Mouse (Mus musculus): ENCODE results near the gene Fndc3b. TPM values are rescaled to one million over a fixed set of nuclear protein-coding genes. Genes with fewer than 3 reads are reported as not detected.
A peak's percentile ranks its signal among the peaks of the same experiment; 100 is the strongest.

The Fndc3b gene
- polyA plus RNA-seq, 1 experiment from 2014 or later = 8.2 TPM

DNA sequence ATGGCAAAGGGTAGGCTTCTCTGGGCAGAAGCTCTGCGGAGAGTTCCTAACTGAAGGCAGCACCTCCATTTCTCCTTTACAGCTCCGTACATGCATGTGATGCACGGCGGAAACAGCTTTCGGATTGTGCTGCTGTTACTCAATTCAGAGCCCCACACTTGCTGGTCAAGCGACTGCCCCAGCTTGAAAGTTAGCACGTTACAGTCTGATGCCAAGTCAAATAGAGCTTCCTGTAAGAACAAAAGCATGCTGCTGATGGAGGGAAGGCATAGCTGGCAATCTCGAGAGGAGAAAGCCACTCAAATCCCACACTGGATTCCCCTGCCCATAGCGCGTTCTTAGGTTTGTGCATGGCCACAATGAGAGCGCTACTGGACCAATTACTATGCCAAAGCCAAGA is 122.5 kb downstream of the Fndc3b start:
- Histone ChIP-seq H3K36me3 (ENCODE audit: control insufficient read depth, insufficient read depth, low read length) (no peaks in the 10 kb centered on the region), H3K9me3 (replicated peaks; ENCODE audit: control insufficient read depth, low read length, poor library complexity, severe bottlenecking) (no peaks in the 10 kb centered on the region), H3K27me3 (ENCODE audit: control insufficient read depth, insufficient read depth, low read depth, low read length) (no peaks in the 10 kb centered on the region), H3K27ac (ENCODE audit: low read length) (no peak overlapping the region), H3K9ac (ENCODE audit: low read depth, low read length) (no peak overlapping the region), H3K4me2 (ENCODE audit: low read length) (no peak overlapping the region), H3K4me1 (ENCODE audit: control insufficient read depth, insufficient read depth, low read length) (0 out of 2 replicates have a peak, but pooled peaks cover 2% of the 10 kb centered on the region), H3K4me3 (ENCODE audit: low read depth, low read length) (no peak overlapping the region)
- ATAC-seq = no peak
- 87% methylated on average over 11 of the region's 11 CpGs for WGBS

DNA sequence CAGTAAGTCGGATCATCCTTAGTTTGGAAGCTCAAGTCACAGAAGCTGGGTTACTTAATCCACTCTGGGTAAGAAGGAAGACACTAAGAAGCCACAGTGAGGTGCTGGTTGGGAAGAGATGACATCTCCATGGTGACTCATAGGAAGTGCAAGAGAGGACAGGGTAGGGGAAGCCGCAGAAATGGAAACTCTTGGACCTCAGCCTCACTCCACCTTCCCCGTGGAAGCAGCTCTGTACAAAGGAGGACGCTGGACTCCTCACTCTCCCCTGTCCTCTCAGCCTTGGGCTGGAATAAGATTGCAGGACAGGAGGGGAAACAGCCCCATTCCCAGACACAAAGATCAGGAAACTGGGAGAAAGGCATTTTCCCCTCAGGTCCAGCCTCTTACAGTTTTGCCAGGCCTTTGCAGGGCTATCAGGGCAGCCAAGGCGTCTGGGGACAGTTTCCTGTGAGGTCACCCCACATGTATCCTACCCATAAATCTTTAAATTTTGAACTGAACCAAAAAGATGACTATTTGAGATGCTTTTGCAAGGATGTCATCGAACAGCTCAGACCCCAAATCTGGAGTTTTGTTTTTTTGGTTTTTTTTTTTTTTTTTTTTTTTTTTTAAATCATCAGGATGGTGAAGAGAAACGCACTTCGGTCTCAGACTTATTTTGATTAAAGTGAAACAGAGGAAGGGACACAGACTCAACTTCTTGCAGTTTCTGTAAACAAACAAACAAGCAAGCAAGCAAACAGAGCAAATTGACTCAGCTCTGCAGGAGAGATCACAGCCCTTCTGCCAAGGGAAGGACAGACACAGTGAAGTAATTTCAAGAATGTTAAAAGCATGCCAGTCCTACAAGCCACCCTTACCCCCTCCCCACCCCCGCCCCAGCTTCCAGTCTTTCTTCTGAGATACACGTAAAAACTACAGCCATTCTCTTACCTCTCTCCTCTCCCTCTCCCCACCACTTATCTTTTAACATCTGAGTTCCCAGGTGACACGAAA is 126.2 kb downstream of the Fndc3b start:
- no peak overlapping the region for H3K4me2 ChIP-seq (ENCODE audit: low read length)
- 64% methylated on average over 11 of the region's 11 CpGs for WGBS
- no peak overlapping the region for H3K4me3 ChIP-seq (ENCODE audit: low read depth, low read length)
- no peaks in the 10 kb centered on the region for H3K36me3 ChIP-seq (ENCODE audit: control insufficient read depth, insufficient read depth, low read length)
- no peaks in the 10 kb centered on the region for H3K9me3 ChIP-seq (replicated peaks; ENCODE audit: control insufficient read depth, low read length, poor library complexity, severe bottlenecking)
- H3K9ac ChIP-seq (ENCODE audit: low read depth, low read length) = no peak overlapping the region
- no peak for ATAC-seq
- H3K4me1 ChIP-seq (ENCODE audit: control insufficient read depth, insufficient read depth, low read length) = peaks cover 20% of the 10 kb centered on the region
- H3K27ac ChIP-seq (ENCODE audit: low read length) = no peak overlapping the region
- H3K27me3 ChIP-seq (ENCODE audit: control insufficient read depth, insufficient read depth, low read depth, low read length) = no peaks in the 10 kb centered on the region

DNA sequence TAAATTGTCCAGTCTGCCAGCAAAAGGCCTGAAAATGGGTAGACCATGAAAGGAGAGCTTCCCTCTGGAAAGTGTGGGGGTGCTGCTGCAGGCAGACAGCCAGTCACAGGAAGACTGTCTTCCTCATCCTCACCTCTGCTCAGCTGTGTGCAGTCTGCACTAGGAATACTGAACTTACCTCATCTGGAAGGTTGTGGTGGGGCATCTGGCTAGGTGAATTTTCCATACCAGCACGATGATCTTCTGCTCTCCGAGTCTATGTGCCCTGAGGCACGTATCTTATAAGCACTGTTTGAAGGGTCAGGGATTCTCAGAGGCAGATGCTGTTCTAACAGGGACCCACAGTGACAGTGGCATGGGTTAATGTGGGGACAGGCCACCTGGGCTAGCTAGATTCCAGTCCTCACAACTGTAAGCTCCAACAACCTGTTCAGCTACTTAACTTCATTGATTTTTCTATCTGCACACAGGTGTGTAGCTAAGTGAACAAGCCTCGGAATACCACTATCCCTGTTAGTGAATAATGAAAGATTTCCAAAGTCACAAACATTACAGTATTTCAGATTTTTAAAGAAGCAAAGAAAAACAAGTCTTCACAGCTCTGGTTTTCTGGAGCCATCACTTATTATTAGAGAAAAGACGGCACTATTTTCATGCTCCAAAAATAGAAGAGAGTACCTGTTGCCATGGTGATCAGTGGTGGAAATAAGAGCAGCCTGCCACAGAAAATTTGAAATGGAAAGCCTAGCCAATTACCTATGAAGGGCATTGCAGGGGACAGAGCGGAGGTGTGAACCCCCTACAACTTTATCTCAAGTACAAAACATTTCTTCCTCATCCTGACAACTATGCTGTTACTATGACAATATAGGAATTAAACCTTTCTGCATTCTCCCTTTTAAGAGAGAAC is 128.9 kb downstream of the Fndc3b start:
- Histone ChIP-seq H3K36me3 (ENCODE audit: control insufficient read depth, insufficient read depth, low read length) (no peaks in the 10 kb centered on the region), H3K9ac (ENCODE audit: low read depth, low read length) (0 out of 2 replicates have a peak overlapping the region, but pooled peaks have one; percentile 34), H3K9me3 (replicated peaks; ENCODE audit: control insufficient read depth, low read length, poor library complexity, severe bottlenecking) (no peaks in the 10 kb centered on the region), H3K27me3 (ENCODE audit: control insufficient read depth, insufficient read depth, low read depth, low read length) (no peaks in the 10 kb centered on the region), H3K4me1 (ENCODE audit: control insufficient read depth, insufficient read depth, low read length) (peaks cover 26% of the 10 kb centered on the region), H3K27ac (ENCODE audit: low read length) (peak overlapping the region; percentile 74), H3K4me3 (ENCODE audit: low read depth, low read length) (no peak overlapping the region), H3K4me2 (ENCODE audit: low read length) (peak overlapping the region; percentile 23; the same call in 1 of the 2 replicates)
- 53% methylated on average over 6 of the region's 6 CpGs for WGBS
- ATAC-seq = peak; percentile 74

DNA sequence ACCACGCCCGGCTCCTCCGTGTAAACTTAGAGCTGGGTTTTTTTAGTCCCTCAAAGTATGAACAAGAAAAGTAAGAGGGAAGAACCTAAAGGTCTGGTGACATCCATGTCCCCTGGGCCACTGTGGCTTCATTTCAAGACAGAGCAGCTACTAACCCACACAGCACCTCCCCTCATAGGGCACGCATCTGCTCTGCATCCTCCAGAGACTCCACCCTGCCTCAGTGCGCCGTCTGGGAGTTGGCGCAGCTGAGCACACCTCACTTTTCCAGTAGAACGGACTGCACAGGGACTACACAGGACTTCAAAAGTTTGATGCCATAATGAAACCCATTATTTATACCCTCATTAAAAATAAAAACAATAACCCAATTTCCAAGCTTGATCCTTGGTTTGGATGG is 130.2 kb downstream of the Fndc3b start:
- Histone ChIP-seq H3K27me3 (ENCODE audit: control insufficient read depth, insufficient read depth, low read depth, low read length) (no peaks in the 10 kb centered on the region), H3K4me2 (ENCODE audit: low read length) (no peak overlapping the region), H3K4me1 (ENCODE audit: control insufficient read depth, insufficient read depth, low read length) (peaks cover 26% of the 10 kb centered on the region), H3K36me3 (ENCODE audit: control insufficient read depth, insufficient read depth, low read length) (no peaks in the 10 kb centered on the region), H3K9ac (ENCODE audit: low read depth, low read length) (no peak overlapping the region), H3K4me3 (ENCODE audit: low read depth, low read length) (no peak overlapping the region), H3K9me3 (replicated peaks; ENCODE audit: control insufficient read depth, low read length, poor library complexity, severe bottlenecking) (no peaks in the 10 kb centered on the region), H3K27ac (ENCODE audit: low read length) (no peak overlapping the region; the same call in 1 of the 2 replicates)
- ATAC-seq = no peak
- 92% methylated on average over 8 of the region's 8 CpGs for WGBS

DNA sequence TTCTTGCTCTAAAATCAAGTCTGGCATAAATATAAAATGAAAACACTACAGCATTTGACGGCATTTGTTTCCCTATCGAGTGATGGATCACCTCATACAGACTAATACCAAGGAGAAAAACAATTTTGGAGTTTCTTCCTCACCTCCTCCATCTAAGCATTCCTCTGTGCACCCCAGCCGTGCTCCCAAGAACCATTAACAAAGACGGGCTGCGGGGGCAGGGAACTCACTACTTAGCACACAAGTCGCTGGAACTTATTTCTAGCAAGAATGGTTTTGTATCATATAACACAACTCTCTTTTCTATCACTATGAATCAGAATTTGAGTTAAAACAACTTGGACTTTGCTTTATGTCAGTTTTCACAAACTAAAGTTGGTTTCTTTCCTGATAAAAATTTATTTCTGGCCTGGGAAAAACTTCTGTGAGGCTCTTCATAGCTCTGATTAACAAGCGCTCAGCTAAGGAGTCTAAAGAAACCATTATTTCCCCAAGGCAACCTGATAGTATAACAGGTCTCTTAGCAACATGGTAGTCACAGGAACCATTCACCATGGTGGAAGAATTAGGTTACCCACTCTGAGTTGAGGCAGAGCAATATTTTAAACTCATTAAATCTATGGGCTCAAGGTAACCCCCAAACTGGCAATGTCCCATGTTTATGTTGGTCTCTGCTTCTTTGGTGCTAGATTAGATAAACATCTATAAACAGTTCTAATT is 131.1 kb downstream of the Fndc3b start:
- H3K27me3 ChIP-seq (ENCODE audit: control insufficient read depth, insufficient read depth, low read depth, low read length) = no peaks in the 10 kb centered on the region
- no peaks in the 10 kb centered on the region for H3K9me3 ChIP-seq (replicated peaks; ENCODE audit: control insufficient read depth, low read length, poor library complexity, severe bottlenecking)
- no peak overlapping the region for H3K9ac ChIP-seq (ENCODE audit: low read depth, low read length)
- no peak overlapping the region for H3K4me2 ChIP-seq (ENCODE audit: low read length)
- no peak overlapping the region for H3K4me3 ChIP-seq (ENCODE audit: low read depth, low read length)
- peaks cover 24% of the 10 kb centered on the region for H3K4me1 ChIP-seq (ENCODE audit: control insufficient read depth, insufficient read depth, low read length)
- 32% methylated on average over 7 of the region's 7 CpGs for WGBS
- ATAC-seq = no peak
- H3K27ac ChIP-seq (ENCODE audit: low read length) = peak overlapping the region; percentile 19; the same call in 1 of the 2 replicates
- no peaks in the 10 kb centered on the region for H3K36me3 ChIP-seq (ENCODE audit: control insufficient read depth, insufficient read depth, low read length)

- peaks cover 24% of the 10 kb centered on the region for H3K4me1 ChIP-seq (ENCODE audit: control insufficient read depth, insufficient read depth, low read length)
- H3K9me3 ChIP-seq (replicated peaks; ENCODE audit: control insufficient read depth, low read length, poor library complexity, severe bottlenecking) = no peaks in the 10 kb centered on the region
- ATAC-seq = no peak
Observed at GRCm38 (mm10) chr3:27579229-27579628, 131.9 kb downstream of the Fndc3b start.

GRCm38 (mm10) chr3:27577349-27578025 is 133.6 kb downstream of the Fndc3b start:
- 90% methylated on average over 10 of the region's 10 CpGs for WGBS
- Histone ChIP-seq H3K9ac (ENCODE audit: low read depth, low read length) (no peak overlapping the region), H3K9me3 (replicated peaks; ENCODE audit: control insufficient read depth, low read length, poor library complexity, severe bottlenecking) (no peaks in the 10 kb centered on the region), H3K27ac (ENCODE audit: low read length) (no peak overlapping the region), H3K4me3 (ENCODE audit: low read depth, low read length) (no peak overlapping the region), H3K4me1 (ENCODE audit: control insufficient read depth, insufficient read depth, low read length) (peaks cover 17% of the 10 kb centered on the region), H3K36me3 (ENCODE audit: control insufficient read depth, insufficient read depth, low read length) (no peaks in the 10 kb centered on the region), H3K27me3 (ENCODE audit: control insufficient read depth, insufficient read depth, low read depth, low read length) (no peaks in the 10 kb centered on the region), H3K4me2 (ENCODE audit: low read length) (no peak overlapping the region)
- ATAC-seq = no peak

More at GRCm38 (mm10) chr3:27579229-27579628, 131.9 kb downstream of the Fndc3b start:
- WGBS = 46% methylated on average over 8 of the region's 8 CpGs
- H3K4me2 ChIP-seq (ENCODE audit: low read length) = no peak overlapping the region
- H3K36me3 ChIP-seq (ENCODE audit: control insufficient read depth, insufficient read depth, low read length) = no peaks in the 10 kb centered on the region
- no peaks in the 10 kb centered on the region for H3K27me3 ChIP-seq (ENCODE audit: control insufficient read depth, insufficient read depth, low read depth, low read length)
- H3K9ac ChIP-seq (ENCODE audit: low read depth, low read length) = no peak overlapping the region
- H3K27ac ChIP-seq (ENCODE audit: low read length) = peak overlapping the region; percentile 19; the same call in 1 of the 2 replicates
- H3K4me3 ChIP-seq (ENCODE audit: low read depth, low read length) = no peak overlapping the region

- Histone ChIP-seq H3K4me3 (ENCODE audit: low read depth, low read length) (no peak overlapping the region), H3K36me3 (ENCODE audit: control insufficient read depth, insufficient read depth, low read length) (no peaks in the 10 kb centered on the region), H3K9ac (ENCODE audit: low read depth, low read length) (no peak overlapping the region), H3K27ac (ENCODE audit: low read length) (peak overlapping the region; percentile 18; the same call in 1 of the 2 replicates), H3K4me2 (ENCODE audit: low read length) (no peak overlapping the region), H3K4me1 (ENCODE audit: control insufficient read depth, insufficient read depth, low read length) (peaks cover 4% of the 10 kb centered on the region), H3K9me3 (replicated peaks; ENCODE audit: control insufficient read depth, low read length, poor library complexity, severe bottlenecking) (no peaks in the 10 kb centered on the region), H3K27me3 (ENCODE audit: control insufficient read depth, insufficient read depth, low read depth, low read length) (no peaks in the 10 kb centered on the region)
- 87% methylated on average over 9 of the region's 9 CpGs for WGBS
- ATAC-seq = no peak
Observed at GRCm38 (mm10) chr3:27574241-27574640, 136.9 kb downstream of the Fndc3b start.
